Mouse (Mus musculus) heart, postnatal 0 days (tissue): ENCODE data around the gene Zdhhc17. TPM values are rescaled to one million over a fixed set of nuclear protein-coding genes. Genes with fewer than 3 reads are reported as not detected.

Experiments used
- ATAC-seq: fragments of 200-750 bp; cut with Nextera tagmentation; 2 replicates; pipeline ENCODE4 v1.8.0; 2017; ENCODE audit warnings: low read depth, moderate number of reproducible peaks, moderate library complexity; ENCODE audit not compliant: insufficient read depth
- DNase-seq: peaks from one replicate; pipeline ENCODE4 v3.0.0-alpha.2; 2016; ENCODE audit warnings: low spot score
- H3K27ac ChIP-seq: fragments of 300-500 bp; sonication (generic); 2 replicates; pipeline ENCODE4 v1.5.1; 2014; ENCODE audit warnings: low read depth, mild to moderate bottlenecking
- H3K27me3 ChIP-seq: fragments of 300-500 bp; sonication (generic); 2 replicates; pipeline ENCODE4 v1.6.1; 2014; ENCODE audit warnings: low read length, mixed read lengths; ENCODE audit not compliant: control insufficient read depth, insufficient read depth
- H3K36me3 ChIP-seq: fragments of 300-500 bp; sonication (generic); replicated peaks from 2 replicates; pipeline ENCODE4 v1.6.1; 2014; ENCODE audit warnings: low read length, mixed read lengths; ENCODE audit not compliant: control insufficient read depth, insufficient read depth
- H3K4me1 ChIP-seq: fragments of 300-500 bp; sonication (generic); 2 replicates; pipeline ENCODE4 v1.6.1; 2014; ENCODE audit warnings: antibody characterized with exemption; ENCODE audit not compliant: control insufficient read depth, insufficient read depth
- H3K4me2 ChIP-seq: fragments of 300-500 bp; sonication (generic); 2 replicates; pipeline ENCODE4 v1.6.1; 2014; ENCODE audit warnings: low read depth, mild to moderate bottlenecking, low read length, moderate library complexity
- H3K4me3 ChIP-seq: fragments of 300-500 bp; sonication (generic); 2 replicates; pipeline ENCODE4 v1.5.1; 2014; ENCODE audit warnings: low read depth, low read length
- H3K9ac ChIP-seq: fragments of 300-500 bp; sonication (generic); replicated peaks from 2 replicates; pipeline ENCODE4 v1.6.1; 2014; ENCODE audit warnings: low read depth, low read length, mixed read lengths
- H3K9me3 ChIP-seq: fragments of 300-500 bp; sonication (generic); replicated peaks from 2 replicates; pipeline ENCODE4 v1.6.1; 2016; ENCODE audit warnings: low read length; ENCODE audit not compliant: control insufficient read depth
- CTCF ChIP-seq: IDR thresholded peaks from 2 replicates; pipeline ENCODE4 v1.5.1; 2016; ENCODE audit warnings: antibody characterized with exemption, control low read depth, low read depth
- EP300 ChIP-seq: IDR thresholded peaks from 2 replicates; pipeline ENCODE4 v1.6.1; 2016; ENCODE audit warnings: antibody characterized with exemption, low read depth
- WGBS: fragments of 180-500 bp; shearing (Covaris S2); extraction: QIAGEN DNeasy Blood & Tissue Kit; methylation state at CpG from one replicate; pipeline ENCODE4 v1.1.7; 2014; 5-methylcytosine and 5-hydroxymethylcytosine counted together
- polyA plus RNA-seq: library from polyadenylated mRNA; unstranded; fragments of >200 nt; fragmentation: Nextera tagmentation; extraction: Ambion mirVana; gene quantifications from 2 replicates; pipeline ENCODE4 v1.2.1, GENCODE M21; 2015
- total RNA-seq: library from RNA; depleted of rRNA; stranded (reverse); fragments of >200 nt; gene quantifications from 2 replicates; pipeline ENCODE4 v1.2.3, GENCODE M21; 2014; ENCODE audit warnings: low replicate concordance

The Zdhhc17 gene
- total and polyA plus RNA-seq, 2 experiments from 2014 or later: 14.9 to 35.5 TPM

DNA sequence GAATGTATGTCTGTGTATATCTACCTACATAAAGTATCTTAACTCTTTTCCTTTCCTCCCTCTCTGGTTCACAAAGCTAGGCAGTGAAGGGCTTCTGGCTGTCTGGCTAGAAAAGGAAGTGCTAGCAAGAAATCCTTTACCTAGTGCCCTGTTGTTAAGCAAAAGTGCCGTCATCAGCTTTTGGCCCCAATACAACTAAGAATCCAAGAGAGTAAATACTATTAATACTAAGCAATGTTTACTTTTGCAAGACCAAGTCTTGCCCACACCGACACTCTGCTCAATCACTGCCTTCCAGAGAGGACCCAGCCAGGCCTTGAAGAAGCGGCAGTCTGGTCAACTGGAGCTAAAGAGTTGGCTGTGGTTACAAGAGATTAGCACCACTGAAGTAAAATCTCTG, 38.9 kb downstream of the Zdhhc17 start:
- Histone ChIP-seq H3K4me2 (no peak overlapping the region), H3K27me3 (no peaks in the 10 kb centered on the region), H3K4me1 (no peaks in the 10 kb centered on the region), H3K4me3 (no peak overlapping the region), H3K9ac (no peak overlapping the region), H3K27ac (no peak overlapping the region), H3K9me3 (no peaks in the 10 kb centered on the region), H3K36me3 (peaks cover 48% of the 10 kb centered on the region)
- DNase-seq (no peak), ATAC-seq (no peak)
- no peak for TF ChIP-seq CTCF
- WGBS: 90% methylated on average over 3 of the region's 3 CpGs

GRCm38 (mm10) chr10:110962172-110962571, 47.8 kb downstream of the Zdhhc17 start:
- TF ChIP-seq CTCF (peak; percentile 37), EP300 (no peak)
- ATAC-seq: no peak
- H3K9me3 ChIP-seq: no peaks in the 10 kb centered on the region
- H3K9ac ChIP-seq: no peak overlapping the region
- no peaks in the 10 kb centered on the region for H3K27me3 ChIP-seq
- H3K36me3 ChIP-seq: peaks cover 38% of the 10 kb centered on the region
- H3K4me1 ChIP-seq: no peaks in the 10 kb centered on the region
- no peak overlapping the region for H3K27ac ChIP-seq
- H3K4me2 ChIP-seq: no peak overlapping the region
- no peak overlapping the region for H3K4me3 ChIP-seq
- WGBS: 15% methylated on average over 1 of the region's 1 CpGs
- DNase-seq: no peak

GRCm38 (mm10) chr10:110960841-110961240, 49.1 kb downstream of the Zdhhc17 start:
- TF ChIP-seq EP300 (no peak), CTCF (no peak)
- no peak overlapping the region for H3K4me3 ChIP-seq
- no peak for ATAC-seq
- H3K9me3 ChIP-seq: no peaks in the 10 kb centered on the region
- no peaks in the 10 kb centered on the region for H3K27me3 ChIP-seq
- WGBS: 89% methylated on average over 6 of the region's 6 CpGs
- H3K4me2 ChIP-seq: no peak overlapping the region
- no peak overlapping the region for H3K27ac ChIP-seq
- peaks cover 40% of the 10 kb centered on the region for H3K36me3 ChIP-seq
- H3K4me1 ChIP-seq: no peaks in the 10 kb centered on the region
- DNase-seq: no peak
- H3K9ac ChIP-seq: no peak overlapping the region

DNA sequence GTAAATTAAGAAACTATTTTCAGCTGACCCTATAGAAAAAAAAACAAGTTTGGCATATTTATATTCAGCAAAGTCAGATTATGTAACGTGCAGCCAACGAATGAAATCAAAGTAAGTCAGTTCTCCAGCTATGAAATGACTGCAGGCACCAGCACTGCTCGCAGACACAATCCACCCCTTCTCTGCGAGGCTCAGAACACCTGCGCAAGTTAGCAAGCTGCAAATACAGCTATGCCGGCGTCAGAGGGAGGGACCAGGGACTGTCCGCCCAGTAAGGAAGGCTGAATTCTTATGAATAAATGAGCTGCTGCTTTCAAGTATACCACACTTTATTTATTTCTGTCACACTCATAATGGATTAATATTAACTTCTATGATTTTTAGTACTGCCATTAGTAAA, 50.2 kb downstream of the Zdhhc17 start:
- H3K9ac ChIP-seq: no peak overlapping the region
- TF ChIP-seq CTCF (no peak), EP300 (no peak)
- no peaks in the 10 kb centered on the region for H3K4me1 ChIP-seq
- no peak overlapping the region for H3K27ac ChIP-seq
- 94% methylated on average over 8 of the region's 8 CpGs for WGBS
- H3K27me3 ChIP-seq: no peaks in the 10 kb centered on the region
- H3K36me3 ChIP-seq: peaks cover 47% of the 10 kb centered on the region
- no peak overlapping the region for H3K4me3 ChIP-seq
- ATAC-seq (no peak), DNase-seq (no peak)
- H3K4me2 ChIP-seq: no peak overlapping the region
- H3K9me3 ChIP-seq: no peaks in the 10 kb centered on the region

- Histone ChIP-seq H3K9ac (no peak overlapping the region), H3K4me3 (no peak overlapping the region), H3K4me1 (no peaks in the 10 kb centered on the region), H3K27me3 (no peaks in the 10 kb centered on the region), H3K27ac (no peak overlapping the region), H3K4me2 (no peak overlapping the region), H3K9me3 (no peaks in the 10 kb centered on the region), H3K36me3 (peaks cover 48% of the 10 kb centered on the region)
- no peak for ATAC-seq
- no peak for DNase-seq
- TF ChIP-seq EP300: no peak
- TF ChIP-seq CTCF: no peak
- WGBS: 84% methylated on average over 6 of the region's 6 CpGs
These were observed 51.1 kb downstream of the Zdhhc17 start for GRCm38 (mm10) chr10:110958879-110959278.

- DNase-seq (peak; percentile 98), ATAC-seq (peak; percentile 98)
- no peaks in the 10 kb centered on the region for H3K27me3 ChIP-seq
- 27% methylated on average over 9 of the region's 9 CpGs for WGBS
- peaks cover 13% of the 10 kb centered on the region for H3K4me1 ChIP-seq
- TF ChIP-seq EP300 (0 out of 2 replicates have a peak, but pooled peaks have one; percentile 57), CTCF (no peak)
- no peak overlapping the region for H3K4me2 ChIP-seq
- no peak overlapping the region for H3K9ac ChIP-seq
- H3K4me3 ChIP-seq: no peak overlapping the region
- peaks cover 40% of the 10 kb centered on the region for H3K36me3 ChIP-seq
- no peaks in the 10 kb centered on the region for H3K9me3 ChIP-seq
- H3K27ac ChIP-seq: peak overlapping the region; percentile 93
These were observed 56.9 kb downstream of the Zdhhc17 start for GRCm38 (mm10) chr10:110952937-110953451.
